Mouse (Mus musculus) yolk sac, embryonic 10.5 days (tissue): Measurements from ENCODE around the gene Adamts18.

Experiments
- DNase-seq: peaks from one replicate; pipeline ENCODE4 v3.0.0-alpha.2; 2017; ENCODE audit warnings: low spot score

Gene Adamts18

GRCm38 (mm10) chr8:113848653-113849135 lies at the start of gene Adamts18:
TSS of gene Adamts18 (minus strand) at chr8:113848738.
- peak; percentile 73 for DNase-seq

DNA sequence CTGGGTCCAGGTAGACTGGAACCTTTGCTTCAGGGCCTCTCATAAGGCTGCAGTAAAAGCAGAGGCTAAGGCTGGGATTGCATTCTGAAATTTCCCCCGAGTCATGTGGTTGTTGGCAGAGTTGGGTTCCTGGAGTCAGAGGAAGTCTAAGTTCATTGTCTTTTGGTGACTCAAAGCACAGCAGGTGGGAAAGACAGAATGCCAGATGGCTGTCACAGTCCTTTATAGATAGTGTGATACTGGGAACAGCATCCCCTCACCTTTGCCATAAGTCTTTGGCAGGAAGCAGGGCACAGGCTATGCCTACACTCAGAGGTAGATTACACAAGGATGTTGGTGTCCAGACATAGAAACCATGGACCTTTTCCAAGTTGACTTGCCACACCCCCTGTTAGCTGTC lies 47.9 kb upstream of the Adamts18 start:
- DNase-seq: no peak

DNA sequence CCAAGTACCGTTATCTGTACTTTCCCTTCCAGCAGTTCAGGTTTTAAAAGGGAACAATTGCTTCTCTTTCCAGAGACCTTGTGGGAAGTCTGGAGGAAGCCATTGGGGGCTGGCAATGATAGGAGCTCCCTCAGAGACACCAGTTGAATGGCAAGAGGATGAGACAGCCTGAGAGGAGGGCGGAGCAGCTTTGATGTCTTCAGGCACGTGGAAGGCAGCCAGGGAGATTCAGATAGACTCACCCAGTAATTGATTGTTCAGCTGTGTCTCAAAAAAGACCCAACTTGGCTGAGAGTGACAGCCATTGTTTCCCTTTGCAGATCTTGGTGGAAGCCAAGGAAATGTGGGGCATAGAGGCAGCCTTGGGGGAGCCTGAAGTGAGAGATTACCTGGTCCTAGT lies 42.8 kb upstream of the Adamts18 start:
- DNase-seq: no peak

DNA sequence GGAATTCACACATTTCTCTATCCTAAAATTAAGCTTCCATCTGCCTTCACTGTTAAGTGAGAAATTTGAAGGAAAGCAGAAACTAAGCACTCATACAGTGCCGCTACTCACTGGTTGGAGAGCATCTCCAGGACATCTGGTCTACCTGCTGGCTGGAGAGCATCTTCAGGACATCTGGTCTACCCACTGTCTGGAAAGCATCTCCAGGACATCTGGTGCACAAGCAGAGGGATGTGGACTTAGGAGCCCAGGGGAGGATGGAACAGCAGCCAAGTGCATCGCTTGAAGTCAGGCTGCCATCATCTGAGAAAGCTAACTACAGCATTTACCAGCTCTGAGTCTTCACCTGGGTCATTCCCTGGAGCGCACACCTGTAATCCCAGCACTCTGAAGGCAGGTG lies 38.0 kb upstream of the Adamts18 start:
- no peak for DNase-seq

DNA sequence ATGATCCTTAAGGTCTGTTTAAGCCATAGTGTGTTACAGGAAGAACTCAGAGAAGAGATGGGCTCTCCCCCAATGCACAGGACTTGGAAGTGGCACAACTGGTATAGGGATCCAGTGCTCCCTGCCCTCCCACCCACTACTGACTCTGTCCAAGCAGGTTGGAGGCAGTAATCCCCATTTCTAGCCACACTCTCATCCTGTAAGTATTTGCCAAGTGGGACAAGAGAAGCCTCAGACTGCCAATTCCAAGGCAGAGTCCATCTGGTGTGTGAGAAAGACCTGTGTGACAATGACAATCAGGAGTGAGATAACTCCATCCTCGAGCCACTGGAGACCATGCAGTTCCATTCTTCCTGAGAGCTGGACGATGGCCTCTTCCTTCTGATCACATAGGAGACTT lies 36.6 kb upstream of the Adamts18 start:
- DNase-seq: no peak

GRCm38 (mm10) chr8:113883994-113884393 lies 35.5 kb upstream of the Adamts18 start:
- no peak for DNase-seq

DNA sequence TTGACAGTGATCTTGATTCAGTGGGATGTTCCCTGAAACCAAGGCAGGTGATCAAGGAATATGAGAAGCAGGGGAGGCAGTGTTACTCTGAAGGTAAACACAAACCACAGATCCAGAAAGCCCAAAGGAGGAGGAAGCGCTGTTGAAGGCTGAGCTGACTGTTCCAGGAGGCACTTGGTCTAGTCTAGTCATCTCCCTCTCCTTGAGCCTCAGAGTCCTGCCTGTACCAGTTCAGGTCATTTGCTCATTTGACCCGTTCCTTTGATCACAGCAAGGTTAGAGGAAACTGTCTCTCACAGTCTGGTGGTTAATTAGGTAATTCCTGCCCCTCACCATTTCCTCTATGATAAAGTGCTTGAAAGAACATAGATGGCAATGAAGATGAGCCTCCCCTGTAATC lies 34.0 kb upstream of the Adamts18 start:
- DNase-seq: no peak

DNA sequence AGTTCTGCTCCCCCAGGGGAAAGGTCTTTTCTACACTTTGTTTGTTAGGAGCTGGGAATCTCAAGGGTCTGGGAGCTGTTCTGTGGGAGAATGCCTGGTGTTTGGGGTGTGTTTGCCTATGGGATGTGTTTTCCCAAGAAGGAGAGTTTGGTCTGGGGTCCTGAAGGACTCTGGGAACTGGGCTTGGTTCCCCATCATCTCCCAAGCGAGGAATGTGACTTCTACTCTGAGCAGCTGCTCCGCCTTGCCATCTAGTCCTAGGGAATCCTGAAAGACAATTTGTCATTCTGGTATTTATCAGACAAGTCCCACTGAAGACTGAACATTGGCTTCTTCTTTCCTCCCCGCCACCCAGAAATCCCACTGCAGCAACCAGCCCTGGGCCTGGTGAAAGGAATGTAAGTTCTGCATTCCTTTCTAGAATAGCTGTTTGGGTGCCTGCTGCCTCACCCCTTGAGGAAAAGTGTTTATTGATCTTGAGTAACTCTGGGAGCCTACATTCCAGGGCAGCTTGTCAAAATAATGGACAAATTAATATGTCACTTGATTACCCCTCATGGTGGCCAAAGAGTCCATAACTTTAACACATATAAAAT lies 30.0 kb upstream of the Adamts18 start:
- DNase-seq: peak; percentile 51

GRCm38 (mm10) chr8:113873446-113874120 lies 25.0 kb upstream of the Adamts18 start:
- DNase-seq: no peak

GRCm38 (mm10) chr8:113872436-113872835 lies 23.9 kb upstream of the Adamts18 start:
- DNase-seq: no peak

- DNase-seq: no peak
Measured at GRCm38 (mm10) chr8:113866530-113866929, 18.0 kb upstream of the Adamts18 start.

- no peak for DNase-seq
Measured at GRCm38 (mm10) chr8:113865326-113866093, 17.0 kb upstream of the Adamts18 start.

- DNase-seq: no peak
Measured at GRCm38 (mm10) chr8:113859890-113860683, 11.5 kb upstream of the Adamts18 start.

DNA sequence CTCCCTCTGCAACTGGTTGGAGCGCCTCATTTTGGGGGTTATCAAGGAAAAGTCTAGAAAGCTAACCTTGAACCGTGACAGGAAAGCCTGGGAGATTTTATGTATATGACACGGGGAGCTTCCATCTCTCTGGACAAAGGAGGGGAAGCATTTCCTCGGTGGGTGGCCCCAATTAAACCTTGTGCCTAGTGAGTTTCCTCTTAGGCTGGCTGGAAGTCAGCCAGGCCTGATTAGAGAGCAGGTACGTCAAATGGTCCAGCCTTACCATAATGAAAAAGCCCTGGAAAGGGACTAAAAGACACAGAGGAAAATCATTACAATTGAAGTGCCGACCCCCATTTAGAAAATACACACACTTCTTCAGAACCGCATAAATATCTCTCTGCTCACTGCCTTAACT lies 10.3 kb upstream of the Adamts18 start:
- no peak for DNase-seq

GRCm38 (mm10) chr8:113854622-113855293 lies 6.2 kb upstream of the Adamts18 start:
- no peak for DNase-seq

- DNase-seq: no peak
Measured at GRCm38 (mm10) chr8:113853714-113854113, 5.2 kb upstream of the Adamts18 start.

DNA sequence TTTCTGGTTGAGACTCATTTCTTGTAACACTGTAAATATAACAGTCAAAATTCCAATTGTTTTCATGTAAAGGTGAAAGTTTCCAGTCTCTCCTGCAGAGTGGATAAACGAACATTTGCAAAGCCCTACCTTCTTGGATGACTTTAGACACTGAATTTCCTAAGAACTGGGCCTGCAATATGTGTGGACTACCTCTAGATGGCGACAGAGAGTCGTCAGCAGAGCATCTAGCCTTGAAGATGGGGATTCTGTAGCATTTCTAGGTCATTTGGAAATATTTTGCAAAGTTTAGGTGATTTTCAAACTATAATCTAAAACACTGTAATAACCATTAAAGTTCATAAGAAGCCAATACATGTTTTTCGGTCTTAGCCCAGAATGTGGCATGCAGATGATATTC lies 3.1 kb upstream of the Adamts18 start:
- DNase-seq: no peak

DNA sequence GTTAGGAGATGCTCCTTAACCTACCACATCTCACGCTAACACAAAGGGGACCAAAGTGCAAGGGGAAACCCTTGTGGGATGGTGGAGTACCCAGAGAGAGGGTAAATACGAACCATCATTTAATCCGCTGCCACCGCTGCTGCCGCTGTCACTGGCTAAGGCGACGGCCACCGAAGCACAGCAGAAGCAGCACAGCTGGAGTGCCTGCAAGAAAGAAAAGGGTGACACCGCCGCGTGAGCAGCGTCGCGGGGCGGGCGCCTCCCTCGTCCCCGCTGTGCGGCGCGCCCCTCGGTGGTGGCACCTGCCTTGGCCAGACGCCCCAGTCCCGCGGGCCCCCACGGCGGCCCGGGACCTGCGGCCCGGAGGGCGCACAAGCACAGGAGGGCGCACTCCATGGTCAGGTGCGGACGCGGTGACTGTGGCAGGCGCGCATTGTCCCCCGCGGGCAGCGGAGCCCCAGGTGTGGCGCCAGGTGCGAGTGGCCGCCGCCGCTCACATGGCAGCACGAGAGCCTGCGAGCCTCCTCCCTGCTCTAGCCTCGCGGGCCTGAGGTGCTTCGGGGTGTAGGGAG lies 371 bp downstream of the Adamts18 start:
- no peak for DNase-seq

DNA sequence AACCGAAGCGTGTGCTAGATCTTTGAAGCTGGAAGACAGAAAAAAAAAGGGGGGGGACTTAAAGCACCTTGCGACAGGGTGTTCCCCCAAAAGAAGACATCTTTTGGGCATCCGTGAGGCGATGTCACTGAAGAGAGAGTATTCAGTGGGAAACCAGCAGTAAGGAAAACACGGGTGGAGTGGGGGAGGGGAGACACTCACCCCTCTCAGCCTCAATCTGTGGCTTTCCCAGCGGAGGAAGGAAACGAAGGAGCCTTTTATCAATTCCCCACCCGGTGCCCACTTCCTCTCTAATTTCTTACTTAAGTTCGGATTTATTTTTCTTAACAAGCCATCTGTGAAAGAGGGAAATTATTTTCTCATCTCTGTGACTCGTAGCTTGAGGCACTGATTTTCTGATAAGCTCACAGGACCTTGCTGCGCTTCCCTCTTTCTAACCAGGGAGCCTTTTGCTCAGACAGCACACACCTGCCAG lies 895 bp downstream of the Adamts18 start:
- DNase-seq: no peak

- DNase-seq: no peak
Measured at GRCm38 (mm10) chr8:113846669-113847068, 1.9 kb downstream of the Adamts18 start.

GRCm38 (mm10) chr8:113844801-113845301 lies 3.7 kb downstream of the Adamts18 start:
- no peak for DNase-seq
